Mouse (Mus musculus) naive thymus-derived CD4-positive, alpha-beta T cell, adult 2 months (primary cell): ENCODE measurements at regions not wholly inside any gene's neighbourhood (a gene's known extent, or its start where the extent isn't known, plus 50 kb on each side); places are given as distances from the start of the nearest gene placed in this dataset.

Experiments
- DNase-seq: peaks from one replicate; pipeline ENCODE4 v3.0.0-alpha.2; 2011; ENCODE audit warnings: low read depth

DNA sequence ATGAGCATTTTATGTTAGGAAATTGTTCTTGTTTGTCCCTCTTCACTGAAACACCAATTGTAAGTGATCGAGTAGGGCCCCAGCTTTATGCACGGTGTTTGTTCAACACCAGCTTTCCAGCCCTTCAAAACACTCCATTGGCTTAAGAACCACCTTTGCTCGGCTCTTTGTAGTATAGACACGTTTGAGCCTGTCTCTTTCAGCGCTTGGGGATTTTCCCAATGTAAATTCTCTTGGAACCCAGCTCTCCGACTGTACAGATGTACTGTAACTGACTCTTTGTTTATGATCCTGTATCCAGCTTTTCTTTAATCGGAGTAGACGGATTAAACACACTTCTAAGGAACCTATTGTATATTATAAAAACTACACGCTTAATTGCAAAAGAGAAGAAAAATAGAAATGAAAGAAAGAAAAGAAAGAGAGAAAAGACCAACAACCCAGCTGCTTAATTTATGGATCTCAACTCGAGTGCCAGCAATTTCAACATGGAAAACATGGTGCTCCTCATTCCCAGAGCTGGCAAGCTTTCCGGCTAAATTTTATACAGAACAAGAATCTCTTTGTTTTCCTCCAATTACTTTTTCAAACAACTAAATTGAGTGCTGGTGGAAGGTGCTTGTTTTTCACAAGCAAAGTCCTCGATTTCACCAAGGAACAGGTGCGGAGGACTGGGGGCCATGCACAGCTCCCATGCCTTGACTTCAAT, 430.4 kb downstream of the Adgrl2 start:
- DNase-seq, result no peak

DNA sequence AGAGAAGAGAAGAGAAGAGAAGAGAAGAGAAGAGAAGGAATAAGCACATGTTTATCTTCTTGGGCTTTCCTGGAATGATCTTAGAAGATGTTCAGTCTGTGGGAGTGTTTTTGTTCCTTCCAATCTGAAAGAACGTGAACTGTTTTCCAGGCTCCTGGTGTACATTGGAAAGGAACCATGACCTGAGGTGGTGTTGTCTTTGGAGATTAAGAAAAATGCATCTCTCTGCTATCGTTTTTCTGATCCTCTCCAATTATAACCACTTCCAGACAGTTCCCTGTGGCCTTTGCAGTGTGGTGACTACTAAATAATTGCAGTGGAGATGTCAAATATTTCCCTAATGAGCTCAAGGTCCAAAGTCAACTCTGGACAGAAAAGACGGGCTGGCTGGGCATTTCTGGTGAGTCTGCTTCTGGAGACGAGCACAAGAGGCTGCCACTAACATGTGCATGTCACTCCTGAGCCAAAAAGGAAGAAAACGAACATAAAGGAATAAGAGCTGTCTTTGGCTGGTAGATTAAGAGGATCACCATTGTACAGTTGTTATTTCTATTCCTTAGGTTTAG, 431.7 kb downstream of the Adgrl2 start:
- DNase-seq, result no peak

DNA sequence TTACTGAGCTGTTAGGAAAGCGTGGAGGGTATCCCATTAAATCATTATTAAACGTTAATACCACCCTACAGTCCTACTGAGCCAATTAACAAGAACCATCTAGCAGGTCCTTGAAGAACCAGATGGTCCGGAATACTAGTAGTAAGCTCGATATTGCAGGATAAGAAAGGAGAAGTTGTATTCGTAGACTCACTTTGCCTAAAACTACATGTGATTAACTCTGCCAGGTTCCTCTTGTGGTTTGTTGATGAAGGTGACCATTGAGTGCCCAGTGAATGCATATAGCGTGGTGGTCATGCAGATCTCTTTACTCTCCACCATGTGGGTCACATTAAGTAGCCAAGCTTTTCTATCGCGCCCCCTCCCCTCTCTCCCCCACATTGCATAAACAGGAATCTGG, 435.0 kb downstream of the Adgrl2 start:
- DNase-seq, result no peak

DNA sequence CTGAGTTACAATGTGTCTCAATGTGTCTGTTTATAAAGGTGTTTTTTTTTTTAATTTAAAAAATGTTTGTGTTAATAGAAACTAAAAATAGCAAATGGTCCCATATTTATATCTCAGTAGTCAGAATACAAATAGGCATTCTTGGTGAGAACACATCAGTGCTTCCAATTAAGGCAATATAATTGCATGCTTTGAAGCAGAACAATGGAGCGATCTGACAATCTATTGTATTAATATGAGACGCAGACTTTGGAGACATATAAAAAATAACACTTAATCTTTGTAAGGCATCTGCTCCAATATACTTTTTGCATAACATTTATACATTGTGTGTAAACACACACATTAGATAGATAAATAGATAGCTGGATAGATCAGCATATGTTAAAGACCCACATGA, 439.6 kb downstream of the Adgrl2 start:
- DNase-seq, result no peak

DNA sequence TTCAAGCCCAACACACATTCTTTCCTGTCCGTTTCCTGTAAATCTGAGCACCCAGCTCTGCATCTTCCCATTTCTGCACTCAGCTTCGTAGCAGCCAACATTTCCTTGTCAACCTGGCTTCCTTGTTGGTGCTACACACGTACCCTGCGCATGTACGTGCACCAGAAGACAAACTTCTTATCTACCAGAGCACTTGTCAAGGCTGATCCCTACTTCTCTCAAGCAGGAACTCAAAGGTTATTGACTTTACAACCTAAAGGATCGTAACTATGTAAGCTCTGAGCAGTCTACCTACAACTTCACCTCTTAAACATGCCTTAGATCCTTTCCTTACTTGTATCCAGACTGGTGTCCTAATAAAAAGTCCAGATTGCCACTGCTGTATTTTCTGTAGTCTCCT, 445.4 kb downstream of the Adgrl2 start:
- DNase-seq, result no peak

DNA sequence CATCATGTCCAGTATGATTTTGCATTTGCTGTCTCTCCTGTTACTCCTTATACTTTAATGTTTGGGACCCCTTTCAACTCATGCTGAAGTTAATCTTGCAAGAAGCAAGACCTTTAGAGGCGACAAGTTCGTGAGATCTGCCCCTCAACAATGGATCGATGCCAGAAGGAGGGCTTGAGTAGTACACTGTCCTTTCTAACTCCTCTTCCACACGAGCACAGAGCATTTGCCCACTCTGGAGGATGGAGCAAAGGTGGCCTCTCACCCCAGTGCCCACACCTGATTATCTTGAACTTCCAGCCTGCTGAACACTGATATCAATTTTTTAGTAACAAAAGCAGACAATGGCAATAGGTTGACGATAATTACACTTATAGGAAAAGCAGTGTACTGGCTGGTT, 448.1 kb downstream of the Adgrl2 start:
- DNase-seq, result no peak

DNA sequence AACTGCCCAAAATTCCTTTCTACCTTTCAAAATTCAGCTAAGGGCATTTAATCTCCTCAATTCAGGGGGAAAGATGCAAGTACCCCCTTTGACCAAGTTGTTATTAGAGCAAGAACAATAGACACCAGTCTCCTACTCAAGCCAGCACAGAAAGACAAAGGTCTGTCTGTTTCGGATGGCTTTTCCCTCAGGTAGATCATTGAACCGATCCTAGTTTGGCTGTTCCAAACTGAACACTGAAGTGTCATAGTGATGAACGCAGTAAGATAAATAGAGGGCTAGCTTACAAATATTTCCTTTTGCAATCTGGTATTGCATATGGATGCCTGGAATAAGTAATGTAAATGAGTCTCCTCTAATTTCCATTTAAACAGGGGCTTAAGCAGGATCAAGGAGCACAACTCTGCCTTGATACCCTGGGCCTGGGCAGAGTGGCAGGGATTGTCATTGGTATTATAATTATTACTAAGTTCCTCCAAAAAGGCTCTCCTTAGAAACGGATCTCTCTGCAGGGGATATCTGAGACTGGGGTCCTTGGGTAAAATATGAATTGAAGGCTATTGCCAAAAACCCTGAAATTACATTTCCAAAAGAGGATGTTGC, 452.6 kb downstream of the Adgrl2 start:
- no peak for DNase-seq

DNA sequence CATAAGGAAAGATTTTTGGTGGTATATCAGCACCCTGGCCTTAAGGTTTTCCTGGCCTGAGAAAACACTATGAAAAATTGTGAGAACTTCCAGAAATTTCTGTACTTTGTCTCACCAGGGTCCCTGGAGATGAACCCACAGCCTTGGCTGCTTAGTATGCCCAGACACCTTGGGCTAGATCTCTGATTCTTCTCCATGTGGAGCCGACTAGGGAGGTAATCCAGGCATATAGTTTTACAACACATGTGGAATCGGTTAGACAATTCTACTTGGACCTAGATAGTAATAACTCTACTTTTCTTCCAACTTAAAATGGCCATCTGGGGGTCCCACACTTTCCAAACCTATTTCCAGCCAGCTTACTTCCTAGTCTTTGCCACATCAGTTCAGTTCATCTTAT, 460.5 kb downstream of the Adgrl2 start:
- DNase-seq, result no peak

DNA sequence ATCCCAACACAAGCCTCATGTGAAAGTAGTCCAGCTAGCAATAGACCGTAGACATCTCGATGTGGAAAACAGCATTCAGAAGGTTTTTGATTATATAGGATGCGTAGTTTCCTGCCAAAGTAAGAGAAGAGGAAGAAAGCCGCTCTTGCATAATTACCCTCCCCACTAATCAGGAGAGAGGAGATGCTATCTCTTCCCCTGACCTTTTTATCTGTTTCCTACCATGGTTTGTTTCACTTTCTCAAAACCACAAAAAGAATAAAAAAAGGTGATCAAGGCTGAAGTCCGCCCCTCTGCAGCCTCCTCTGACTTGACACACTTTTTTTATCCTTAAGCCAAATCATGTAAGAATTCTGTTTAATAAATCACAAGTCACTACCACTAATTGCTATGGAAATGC, 480.0 kb downstream of the Adgrl2 start:
- peak; percentile 54 for DNase-seq

DNA sequence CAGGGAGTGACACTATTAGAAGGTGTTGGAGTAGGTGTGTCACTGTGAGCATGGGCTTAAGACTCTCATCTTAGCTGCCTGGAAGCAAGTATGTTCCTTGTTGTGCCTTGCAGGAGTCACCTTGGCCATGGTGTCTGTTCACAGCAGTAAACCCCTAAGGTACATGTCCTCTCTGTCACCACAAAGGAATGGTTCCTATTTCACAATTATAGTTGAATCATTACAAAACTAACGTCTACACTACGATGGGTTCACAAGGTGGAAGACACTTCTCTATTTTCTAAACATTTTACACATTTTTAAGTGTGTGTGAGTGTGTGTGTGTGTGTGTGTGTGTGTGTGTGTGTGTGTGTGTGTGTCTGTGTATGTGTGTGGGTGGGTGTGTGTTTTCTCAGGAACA, 485.4 kb downstream of the Adgrl2 start:
- DNase-seq, result no peak

DNA sequence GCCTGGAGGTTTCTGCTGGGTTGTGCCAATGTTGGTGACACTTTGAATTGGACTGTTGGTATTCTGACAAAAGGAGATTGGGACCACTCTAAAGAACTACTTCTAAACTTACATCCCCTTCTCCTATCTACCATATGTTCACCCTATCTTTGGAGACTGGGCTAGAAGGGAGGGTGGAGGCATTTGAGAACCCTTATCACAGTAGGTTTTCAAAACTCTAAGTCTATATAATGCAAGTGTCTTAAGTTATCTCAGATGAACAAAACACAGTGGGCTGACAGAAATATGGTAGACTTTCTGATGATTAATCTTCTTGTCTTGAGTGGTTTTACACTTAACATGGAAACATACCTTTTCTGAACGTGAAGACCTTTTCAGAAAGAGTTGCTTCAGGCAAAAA, 486.9 kb downstream of the Adgrl2 start:
- DNase-seq, result no peak

DNA sequence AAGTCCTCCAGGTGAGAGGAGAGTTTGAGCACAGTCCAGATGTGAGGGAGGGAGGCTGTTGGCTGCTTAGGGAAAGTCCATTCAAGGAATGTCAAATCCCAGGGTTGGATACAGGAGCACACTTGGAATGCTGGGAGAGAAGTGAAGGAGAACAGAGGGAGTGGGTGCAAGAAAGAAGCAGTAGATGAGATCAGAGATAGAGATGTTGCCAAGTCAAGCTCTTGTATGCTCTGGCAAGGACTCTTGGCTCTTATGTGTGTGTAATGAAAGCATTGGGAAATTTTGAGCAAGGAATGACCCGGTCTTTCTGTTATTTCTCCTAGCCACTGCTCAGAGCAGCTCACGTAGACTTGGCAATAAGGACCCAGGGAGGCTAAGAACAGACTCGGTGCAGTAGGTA, 488.6 kb downstream of the Adgrl2 start:
- no peak for DNase-seq

DNA sequence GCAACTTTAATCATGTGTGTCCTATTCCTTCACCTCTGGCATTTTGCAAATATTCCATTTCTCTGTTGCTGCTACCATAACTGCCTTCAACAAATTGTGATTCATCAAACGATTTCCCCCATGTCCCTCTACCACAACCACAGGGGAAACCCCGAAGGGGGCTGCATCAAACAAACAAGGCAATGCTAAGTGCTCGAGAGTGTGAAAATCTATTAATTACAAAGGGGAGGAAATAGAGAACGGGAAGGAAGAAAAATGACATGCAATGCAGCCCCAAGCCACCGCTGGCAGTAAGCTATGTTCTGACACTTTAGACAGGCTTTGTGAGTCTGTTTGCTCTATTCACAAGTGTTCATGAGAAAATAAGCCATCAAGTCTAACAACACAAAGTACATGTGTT, 493.7 kb downstream of the Adgrl2 start:
- DNase-seq, result no peak

DNA sequence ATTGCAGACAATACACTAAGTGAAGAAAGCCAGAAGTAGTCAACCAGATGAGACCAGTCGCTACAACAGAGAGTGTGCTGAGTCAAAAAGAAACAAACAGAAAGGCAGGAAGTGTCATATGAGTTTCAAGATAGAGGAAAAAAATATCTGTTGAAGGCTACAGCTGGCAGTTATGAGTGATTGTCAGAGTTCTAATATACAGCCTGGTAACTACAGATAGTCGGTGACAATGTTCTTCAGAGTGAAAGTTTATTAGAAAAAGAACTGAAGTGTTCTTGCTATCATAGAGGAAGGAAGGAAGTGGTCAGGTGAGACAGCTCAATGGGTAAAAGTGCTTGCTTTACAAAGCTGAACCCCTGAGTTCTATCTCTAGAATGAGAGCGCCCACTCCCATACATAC, 499.1 kb downstream of the Adgrl2 start:
- peak; percentile 28 for DNase-seq

DNA sequence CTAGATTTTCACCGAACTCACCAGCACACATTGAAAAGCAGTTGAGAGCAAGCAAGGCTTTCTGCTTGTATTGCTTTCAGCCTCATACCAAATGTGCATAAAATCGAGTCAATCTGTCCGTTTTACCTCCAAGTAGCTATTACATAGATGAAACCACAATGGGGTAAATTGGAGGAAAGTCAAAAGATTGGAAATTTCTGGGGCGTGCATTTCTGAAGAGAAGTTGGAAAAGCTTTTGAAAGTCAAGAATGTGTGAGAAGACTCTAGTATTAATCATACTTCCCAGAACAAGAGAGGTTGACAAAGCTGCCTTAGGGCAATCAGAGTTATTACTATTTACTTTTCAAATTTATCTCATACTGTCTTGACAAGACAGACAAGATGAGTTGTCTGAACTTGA, 501.2 kb downstream of the Adgrl2 start:
- no peak for DNase-seq

DNA sequence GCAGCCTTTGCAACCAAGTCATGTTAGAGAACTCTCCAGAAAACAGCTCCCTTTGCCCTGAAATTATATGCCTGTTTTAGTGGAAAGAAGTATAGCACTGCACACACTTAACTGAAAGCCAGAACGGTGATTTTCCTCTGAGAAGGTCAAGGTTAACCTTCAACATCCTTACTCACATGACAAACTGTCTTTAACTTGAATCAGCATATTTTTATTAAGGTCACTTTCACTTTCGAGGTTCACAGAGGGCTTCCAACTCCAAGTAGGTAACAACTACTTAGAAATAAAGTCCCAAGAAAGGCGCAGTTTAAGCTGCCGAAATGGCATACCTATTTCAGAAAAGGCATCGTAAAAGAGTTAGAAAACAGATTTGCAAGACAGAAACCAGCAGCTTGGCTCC, 502.4 kb downstream of the Adgrl2 start:
- DNase-seq, result no peak

DNA sequence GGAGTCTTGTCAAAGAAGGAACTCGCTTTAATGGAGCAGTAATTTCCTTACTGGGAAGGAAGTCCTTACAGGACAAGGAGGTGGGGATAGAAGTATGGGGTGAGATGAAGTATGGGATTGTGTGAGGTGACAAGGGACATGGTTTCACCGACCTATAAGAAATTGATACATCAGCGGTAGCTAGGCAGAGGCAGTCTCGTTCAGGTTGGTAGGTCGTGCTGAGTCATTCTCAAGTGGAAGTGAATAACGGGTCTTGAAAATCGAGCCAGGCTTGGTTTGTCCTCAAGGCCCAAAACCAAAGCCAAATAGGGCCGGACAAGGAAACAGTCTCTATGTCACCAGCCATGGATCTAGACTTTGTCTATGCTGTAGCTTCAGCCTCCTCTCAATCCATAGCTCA, 514.5 kb downstream of the Adgrl2 start:
- DNase-seq, result no peak

DNA sequence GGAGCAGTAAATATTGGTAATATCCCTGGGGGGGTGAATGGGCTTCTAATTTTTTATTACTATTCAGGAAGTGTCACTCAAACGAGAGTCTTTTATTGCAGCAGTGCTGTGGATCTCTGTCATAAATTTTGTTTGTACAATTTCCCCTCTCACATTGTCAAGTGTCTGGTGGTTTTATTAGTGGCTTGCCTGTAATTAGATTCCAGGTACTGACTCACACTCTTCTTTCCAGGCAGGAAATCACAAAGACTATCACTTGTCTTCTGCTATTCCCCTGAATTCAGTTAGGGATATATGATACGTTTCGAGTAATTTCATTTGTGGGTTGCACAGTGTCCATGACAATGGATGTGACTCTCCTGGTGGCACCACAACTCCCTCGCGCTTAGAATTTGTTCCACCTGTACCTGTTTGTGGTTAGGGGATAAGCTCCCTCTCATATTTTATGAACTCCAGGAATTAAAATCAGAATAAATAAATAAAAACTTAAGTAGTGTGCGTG, 517.4 kb downstream of the Adgrl2 start:
- no peak for DNase-seq

DNA sequence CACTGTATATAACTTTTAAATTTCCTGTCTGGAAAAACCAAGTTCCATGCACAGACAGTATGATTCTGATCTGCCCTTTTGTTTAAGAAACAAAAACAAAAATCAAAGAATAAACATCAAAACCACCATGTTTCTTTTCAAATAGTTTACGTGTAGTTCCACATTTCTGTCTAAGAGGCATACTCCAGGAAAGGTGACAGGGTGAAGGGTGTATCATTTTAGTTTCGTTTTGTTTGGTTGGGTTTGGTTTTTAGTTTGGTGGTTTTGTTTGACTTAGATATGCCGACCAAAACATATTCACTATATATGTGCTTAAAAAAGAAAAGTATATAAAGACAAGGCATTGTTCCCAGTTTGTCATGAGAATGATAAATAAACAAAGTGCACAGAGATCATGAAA, 524.9 kb downstream of the Adgrl2 start:
- peak; percentile 17 for DNase-seq

DNA sequence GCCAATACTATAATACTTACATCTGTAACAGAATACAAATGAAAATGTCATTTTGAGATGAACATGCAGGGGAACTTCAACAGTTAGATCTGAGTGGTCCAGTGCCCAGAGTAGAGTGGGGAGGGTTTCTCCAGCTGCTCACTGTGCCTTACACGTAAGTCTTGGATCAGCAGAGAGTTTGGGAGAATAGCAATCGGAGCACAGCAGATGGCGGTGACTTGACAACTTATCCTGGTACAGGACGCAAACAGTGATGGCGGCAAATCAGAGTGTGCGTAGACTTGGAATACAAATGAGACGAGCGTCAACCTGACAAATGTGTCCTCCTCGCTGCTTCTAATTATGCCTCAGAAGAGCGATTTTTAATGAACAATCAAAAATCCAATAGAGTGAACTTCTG, 527.6 kb downstream of the Adgrl2 start:
- DNase-seq, result no peak

DNA sequence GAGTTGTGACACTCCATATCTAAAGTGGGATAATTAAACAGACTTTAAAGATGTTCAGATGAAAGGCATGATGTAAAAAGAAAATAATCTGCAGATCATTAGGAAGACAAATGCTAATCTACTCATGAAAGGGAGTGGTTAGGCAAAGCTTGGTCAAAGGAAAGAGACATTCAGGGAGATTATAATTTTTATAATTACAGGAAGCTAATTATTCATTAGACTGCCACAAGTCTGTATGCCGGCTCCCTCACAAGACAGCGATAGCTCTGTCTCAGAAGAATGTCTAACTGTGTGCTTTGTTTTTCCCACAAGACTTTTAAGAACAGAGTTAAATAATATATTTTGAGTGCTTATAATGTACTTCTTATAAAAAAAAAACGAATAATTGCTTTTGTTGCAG, 541.5 kb downstream of the Adgrl2 start:
- no peak for DNase-seq

DNA sequence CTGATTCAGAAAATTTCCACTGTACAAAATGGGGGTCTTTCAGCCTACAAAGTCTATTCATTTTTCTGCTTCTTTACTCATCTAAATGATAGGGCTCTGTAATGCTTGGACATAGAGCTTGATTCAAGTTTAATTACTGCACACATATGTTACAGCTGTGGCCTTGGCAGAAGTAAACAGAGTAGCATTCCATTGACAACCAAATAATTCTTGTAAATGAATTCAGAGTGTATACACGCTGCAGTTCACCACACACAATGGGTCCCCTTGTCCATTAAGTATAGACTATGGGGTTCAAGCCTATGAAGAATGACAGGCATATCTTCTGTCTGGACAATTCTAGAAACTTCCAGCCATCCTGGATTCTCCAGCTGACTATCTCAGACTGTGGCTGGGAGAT, 541.9 kb downstream of the Adgrl2 start:
- no peak for DNase-seq

DNA sequence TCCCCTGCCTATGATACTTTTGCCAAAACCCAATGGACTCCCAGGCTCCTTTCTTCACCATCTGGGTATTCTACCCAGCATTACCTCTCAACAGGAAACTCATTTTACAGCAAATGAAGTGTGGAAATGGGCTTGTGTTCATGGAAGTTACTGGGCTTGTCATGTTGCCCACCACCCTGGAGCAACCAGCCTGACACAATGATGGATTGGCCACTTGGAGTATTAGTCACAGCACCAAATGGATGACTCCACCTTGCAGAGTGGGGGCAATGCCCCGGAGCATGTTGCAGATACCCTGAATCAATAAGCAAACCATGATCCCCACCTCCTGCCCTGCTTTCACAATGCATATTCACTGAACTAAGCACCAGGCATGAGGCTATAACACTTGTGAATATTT, 543.5 kb downstream of the Adgrl2 start:
- DNase-seq, result no peak

DNA sequence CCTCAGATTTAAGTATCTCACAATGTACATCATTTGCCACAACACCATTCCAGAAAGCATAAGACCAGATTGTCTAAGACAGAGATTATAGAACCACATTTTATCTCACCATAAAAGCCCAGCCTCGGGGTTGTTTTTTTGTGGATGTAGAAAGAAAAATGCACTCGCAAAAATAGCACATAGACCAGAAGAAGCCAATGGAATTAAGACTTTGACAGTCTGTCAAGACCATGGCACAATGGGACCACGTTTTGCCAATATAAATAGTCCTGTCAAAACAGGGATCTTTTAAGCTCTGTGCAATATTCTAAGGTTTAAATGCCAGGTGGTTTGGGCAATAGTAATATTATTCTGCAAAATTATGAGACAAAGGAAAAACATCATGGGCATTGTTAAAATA, 547.3 kb downstream of the Adgrl2 start:
- DNase-seq, result no peak
